Mouse (Mus musculus) stomach, postnatal 0 days (tissue): Measurements from ENCODE around the gene Myrf. TPM values are rescaled to one million over a fixed set of nuclear protein-coding genes. Genes with fewer than 3 reads are reported as not detected.

ENCODE experiments used
- ATAC-seq: fragments of 200-750 bp; cut with Nextera tagmentation; 2 replicates; pipeline ENCODE4 v1.8.0; 2017; ENCODE audit not compliant: low FRiP score, low TSS enrichment
- DNase-seq: peaks from one replicate; pipeline ENCODE4 v3.0.0-alpha.2; 2016; ENCODE audit warnings: low spot score
- H3K27ac ChIP-seq: fragments of 300-500 bp; sonication (generic); replicated peaks from 2 replicates; pipeline ENCODE4 v1.5.1; 2014; ENCODE audit warnings: mild to moderate bottlenecking, control low read depth
- H3K27me3 ChIP-seq: fragments of 300-500 bp; sonication (generic); 2 replicates; pipeline ENCODE4 v1.6.1; 2014; ENCODE audit warnings: low read length; ENCODE audit not compliant: control insufficient read depth, insufficient read depth
- H3K36me3 ChIP-seq: fragments of 300-500 bp; sonication (generic); 2 replicates; pipeline ENCODE4 v1.6.1; 2014; ENCODE audit warnings: low read length, mixed read lengths; ENCODE audit not compliant: control insufficient read depth, insufficient read depth
- H3K4me1 ChIP-seq: fragments of 300-500 bp; sonication (generic); replicated peaks from 2 replicates; pipeline ENCODE4 v1.6.1; 2014; ENCODE audit warnings: antibody characterized with exemption; ENCODE audit not compliant: control insufficient read depth, insufficient read depth
- H3K4me2 ChIP-seq: fragments of 300-500 bp; sonication (generic); replicated peaks from 2 replicates; pipeline ENCODE4 v1.6.1; 2014; ENCODE audit warnings: low read depth, mild to moderate bottlenecking, control low read depth, moderate library complexity
- H3K4me3 ChIP-seq: fragments of 300-500 bp; sonication (generic); 2 replicates; pipeline ENCODE4 v1.5.1; 2014; ENCODE audit warnings: low read depth, low read length, control low read depth
- H3K9ac ChIP-seq: fragments of 300-500 bp; sonication (generic); 2 replicates; pipeline ENCODE4 v1.6.1; 2014; ENCODE audit warnings: mild to moderate bottlenecking, low read length, control low read depth, mixed read lengths
- H3K9me3 ChIP-seq: fragments of 300-500 bp; sonication (generic); 2 replicates; pipeline ENCODE4 v1.6.1; 2016; ENCODE audit warnings: low read length; ENCODE audit not compliant: control insufficient read depth
- CTCF ChIP-seq: IDR thresholded peaks from 2 replicates; pipeline ENCODE4 v1.5.1; 2016; ENCODE audit warnings: antibody characterized with exemption, low read depth, mild to moderate bottlenecking, moderate library complexity
- EP300 ChIP-seq: optimal IDR thresholded peaks from 2 replicates; pipeline ENCODE3; 2016; ENCODE audit warnings: antibody characterized with exemption
- WGBS: fragments of 180-500 bp; shearing (Covaris S2); extraction: QIAGEN DNeasy Blood & Tissue Kit; methylation state at CpG from one replicate; pipeline ENCODE4 v1.1.7; 2014; 5-methylcytosine and 5-hydroxymethylcytosine counted together
- polyA plus RNA-seq: library from polyadenylated mRNA; unstranded; fragments of >200 nt; fragmentation: Nextera tagmentation; extraction: Ambion mirVana; gene quantifications from 2 replicates; pipeline ENCODE4 v1.2.1, GENCODE M21; 2015

The Myrf gene
- polyA plus RNA-seq, 1 experiment from 2014 or later = 9.6 TPM

DNA sequence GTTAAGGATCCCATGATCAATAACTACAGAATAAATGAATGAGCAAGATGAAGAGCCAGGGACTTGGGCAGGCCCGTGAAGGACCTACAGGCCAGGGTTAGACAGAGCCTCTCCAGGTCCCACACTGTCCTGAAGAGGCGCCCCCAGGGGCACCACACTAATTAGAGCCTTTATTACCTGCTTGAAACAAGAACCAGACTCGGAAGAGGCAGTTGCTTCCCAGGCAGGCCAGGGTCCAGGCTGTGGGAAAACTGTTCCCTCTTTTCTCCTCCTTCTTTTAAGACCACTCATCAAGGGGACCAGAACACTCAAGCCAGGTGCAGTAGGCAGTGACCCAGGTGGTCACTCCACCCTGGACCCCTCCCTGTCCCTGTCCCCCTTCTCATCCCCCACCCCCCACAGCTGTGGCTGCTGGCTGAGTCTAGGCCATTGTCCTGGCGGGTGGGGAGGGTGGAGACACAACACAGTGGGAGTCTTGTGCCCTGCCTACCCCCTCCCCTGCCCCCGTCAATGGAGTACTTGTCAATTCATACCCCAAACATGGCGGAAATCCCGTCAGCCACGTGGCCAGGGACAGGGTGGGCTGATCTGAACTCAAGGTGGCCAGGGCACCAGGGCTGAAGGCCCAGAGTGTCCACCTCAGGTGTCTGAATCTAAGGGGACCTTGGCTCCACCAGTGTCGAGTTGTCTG is 8.1 kb downstream of the Myrf start:
- no peak overlapping the region for H3K27ac ChIP-seq
- ATAC-seq (no peak), DNase-seq (no peak)
- H3K9ac ChIP-seq = no peak overlapping the region
- no peak overlapping the region for H3K4me2 ChIP-seq
- no peaks in the 10 kb centered on the region for H3K27me3 ChIP-seq
- H3K9me3 ChIP-seq = no peaks in the 10 kb centered on the region
- no peak overlapping the region for H3K4me3 ChIP-seq
- no peaks in the 10 kb centered on the region for H3K36me3 ChIP-seq
- 50% methylated on average over 9 of the region's 9 CpGs for WGBS
- H3K4me1 ChIP-seq = 0 out of 2 replicates have a peak, but pooled peaks cover 4% of the 10 kb centered on the region
- no peak for TF ChIP-seq CTCF
- no peak for TF ChIP-seq EP300

DNA sequence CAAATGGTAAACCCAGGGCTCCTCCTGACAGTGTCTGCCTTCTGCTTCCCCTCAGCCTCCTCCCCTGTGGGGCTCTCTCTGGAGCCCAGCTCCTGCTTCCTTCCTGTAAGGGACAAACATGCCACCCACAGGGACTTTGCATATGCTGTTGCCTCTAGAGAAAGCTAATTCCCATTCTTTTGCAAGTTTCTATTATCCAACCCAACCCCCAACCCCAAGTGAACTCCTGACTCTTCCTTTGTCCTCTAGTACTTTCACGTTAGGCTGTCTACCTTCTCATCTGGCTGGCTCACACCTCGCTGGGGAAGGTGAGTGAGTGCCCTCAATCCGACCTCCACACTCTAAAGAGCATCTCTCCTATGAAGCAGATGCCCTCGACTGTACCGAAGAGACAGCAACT is 8.7 kb downstream of the Myrf start:
- Histone ChIP-seq H3K9ac (no peak overlapping the region), H3K4me2 (no peak overlapping the region), H3K9me3 (no peaks in the 10 kb centered on the region), H3K27me3 (no peaks in the 10 kb centered on the region), H3K4me3 (no peak overlapping the region), H3K4me1 (0 out of 2 replicates have a peak, but pooled peaks cover 4% of the 10 kb centered on the region), H3K27ac (no peak overlapping the region), H3K36me3 (no peaks in the 10 kb centered on the region)
- TF ChIP-seq EP300 (no peak), CTCF (no peak)
- ATAC-seq (no peak), DNase-seq (no peak)
- 42% methylated on average over 5 of the region's 5 CpGs for WGBS

DNA sequence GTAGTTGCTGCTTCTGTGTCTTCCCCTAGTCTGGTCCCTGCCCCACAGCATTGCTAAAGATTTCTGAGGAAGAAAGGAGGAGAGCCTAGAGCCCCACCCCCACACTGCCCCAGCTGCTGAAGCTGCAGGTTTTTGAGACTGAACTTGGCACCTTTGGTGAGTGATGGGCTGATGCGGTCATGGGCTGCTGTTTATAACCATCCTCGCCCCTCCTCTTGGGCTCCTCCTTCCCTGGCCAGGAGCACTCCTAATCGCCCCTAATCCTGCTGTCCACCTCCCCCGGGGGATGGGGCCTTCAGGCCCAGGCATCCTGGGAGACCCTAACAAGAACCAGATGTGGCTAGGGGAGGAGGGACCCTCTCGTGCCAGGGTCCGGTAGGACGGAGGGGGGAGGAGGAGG is 9.5 kb downstream of the Myrf start:
- Histone ChIP-seq H3K9ac (no peak overlapping the region), H3K4me1 (0 out of 2 replicates have a peak, but pooled peaks cover 4% of the 10 kb centered on the region), H3K9me3 (no peaks in the 10 kb centered on the region), H3K27ac (no peak overlapping the region), H3K36me3 (no peaks in the 10 kb centered on the region), H3K4me3 (no peak overlapping the region), H3K4me2 (no peak overlapping the region), H3K27me3 (no peaks in the 10 kb centered on the region)
- ATAC-seq (no peak), DNase-seq (no peak)
- 44% methylated on average over 7 of the region's 7 CpGs for WGBS
- TF ChIP-seq CTCF = no peak
- TF ChIP-seq EP300 = no peak

DNA sequence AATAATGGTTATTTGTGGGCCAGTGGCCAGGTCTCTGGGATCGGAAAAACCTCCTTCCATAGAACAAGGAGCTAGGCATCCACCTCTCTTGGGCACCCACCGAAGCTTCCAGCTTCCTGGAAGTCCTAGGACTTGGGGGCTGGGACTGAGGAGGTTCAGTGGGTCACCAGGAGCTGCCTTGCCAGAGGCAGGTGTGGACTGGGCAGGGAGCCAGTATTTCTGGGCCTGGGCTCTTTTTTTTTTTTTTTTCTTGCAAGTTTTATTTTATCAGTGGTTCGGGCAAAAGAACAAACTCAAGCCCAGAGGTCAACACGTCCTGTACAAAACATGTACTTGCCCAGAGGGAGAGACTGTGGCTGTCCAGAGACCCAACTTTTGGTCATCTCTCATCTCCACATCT is 14.8 kb downstream of the Myrf start:
- DNase-seq (peak; percentile 91), ATAC-seq (peak; percentile 52)
- Histone ChIP-seq H3K4me3 (no peak overlapping the region), H3K36me3 (no peaks in the 10 kb centered on the region), H3K9ac (no peak overlapping the region), H3K27ac (peak overlapping the region; percentile 78), H3K27me3 (no peaks in the 10 kb centered on the region), H3K9me3 (no peaks in the 10 kb centered on the region), H3K4me2 (peak overlapping the region; percentile 48; the same call in 1 of the 2 replicates), H3K4me1 (0 out of 2 replicates have a peak, but pooled peaks cover 4% of the 10 kb centered on the region)
- TF ChIP-seq EP300 (no peak), CTCF (no peak)
- WGBS = 17% methylated on average over 4 of the region's 4 CpGs

DNA sequence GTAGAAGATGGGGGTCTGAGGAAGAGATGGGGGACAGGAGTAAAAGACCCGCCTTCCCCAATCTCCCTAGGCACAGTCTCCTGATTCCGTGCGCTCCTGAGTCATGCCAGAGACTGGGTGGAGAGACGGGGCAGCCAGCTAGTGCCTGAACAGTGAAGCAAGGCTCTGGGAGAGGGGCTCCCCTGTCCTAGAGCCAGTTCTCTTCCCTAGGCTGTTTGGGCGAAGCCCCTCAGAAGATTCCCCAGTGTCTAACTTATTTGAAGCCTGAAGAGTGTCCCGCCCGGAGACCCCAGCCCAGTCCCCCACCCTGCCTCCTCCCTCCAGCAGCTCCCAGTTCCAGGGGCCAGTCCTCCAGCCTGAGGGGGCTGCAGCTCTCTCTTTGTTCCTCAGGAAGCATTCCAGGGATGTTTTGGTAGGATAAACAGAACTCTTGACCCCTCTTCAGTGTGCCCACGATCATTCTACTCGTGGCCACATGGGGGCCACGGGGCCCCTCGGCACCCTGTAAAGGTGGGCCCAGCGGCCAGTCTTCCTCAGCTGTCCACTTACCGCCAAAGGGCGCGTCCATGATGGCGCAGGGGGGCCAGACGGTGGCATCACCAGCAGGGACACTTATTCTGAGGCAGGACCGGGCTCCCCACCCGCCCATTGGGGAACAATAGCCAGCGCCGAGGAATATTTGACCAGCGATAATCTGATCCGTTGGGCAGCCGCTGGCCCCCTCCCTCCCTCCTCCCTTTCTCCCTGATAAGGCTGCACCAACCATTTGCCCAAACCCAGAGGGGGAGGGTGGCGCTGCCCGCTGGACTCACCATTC is 15.7 kb downstream of the Myrf start:
- DNase-seq (peak; percentile 85), ATAC-seq (peak; percentile 54)
- Histone ChIP-seq H3K27ac (peak overlapping the region; percentile 78), H3K4me1 (no peaks in the 10 kb centered on the region), H3K9me3 (no peaks in the 10 kb centered on the region), H3K9ac (peak overlapping the region; percentile 51), H3K36me3 (no peaks in the 10 kb centered on the region), H3K4me3 (peak overlapping the region; percentile 15), H3K27me3 (no peaks in the 10 kb centered on the region), H3K4me2 (peak overlapping the region; percentile 48)
- no peak for TF ChIP-seq EP300
- no peak for TF ChIP-seq CTCF
- 19% methylated on average over 26 of the region's 26 CpGs for WGBS

DNA sequence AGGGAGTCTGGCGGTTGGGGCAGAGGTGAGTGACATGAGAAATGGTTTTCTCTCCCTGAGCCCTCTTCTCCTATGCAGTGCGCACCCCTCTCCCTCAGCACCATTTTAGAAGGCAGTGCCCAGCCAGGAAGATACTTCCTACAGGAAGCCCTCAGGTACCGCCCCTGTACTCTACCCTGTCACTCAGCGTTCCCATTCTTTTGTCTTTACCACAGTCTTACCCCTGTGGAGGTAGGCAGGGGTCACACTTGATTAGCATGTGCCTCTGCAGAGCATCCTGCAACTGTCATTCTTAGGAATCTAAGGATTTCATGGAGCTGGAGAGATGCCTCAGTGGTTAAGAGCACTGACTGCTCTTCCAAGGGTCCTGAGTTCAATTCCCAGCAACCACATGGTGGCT is 17.0 kb downstream of the Myrf start:
- Histone ChIP-seq H3K9ac (no peak overlapping the region), H3K27ac (no peak overlapping the region), H3K4me3 (no peak overlapping the region), H3K36me3 (no peaks in the 10 kb centered on the region), H3K4me2 (no peak overlapping the region), H3K9me3 (no peaks in the 10 kb centered on the region), H3K27me3 (no peaks in the 10 kb centered on the region), H3K4me1 (no peaks in the 10 kb centered on the region)
- no peak for TF ChIP-seq CTCF
- no peak for TF ChIP-seq EP300
- ATAC-seq (no peak), DNase-seq (no peak)
- 78% methylated on average over 3 of the region's 4 CpGs for WGBS
